Mouse (Mus musculus) heart, postnatal 4 days (tissue): ENCODE results near the gene Crcp. TPM values are rescaled to one million over a fixed set of nuclear protein-coding genes. Genes with fewer than 3 reads are reported as not detected.
"Not testable (repeated sequence)": the region's sequence is repeated elsewhere in the genome, so short reads cannot be mapped to it uniquely, and the experiment has no call there.

Experiments used
- DNase-seq: peaks from one replicate; pipeline ENCODE4 v3.0.0; 2021
- total RNA-seq, 2 experiments: library from RNA; stranded (reverse); gene quantifications; 2 replicates each; pipeline ENCODE4 v1.2.3; 2021

Crcp gene
- total RNA-seq, 2 experiments from 2014 or later: 14.8 to 15.7 TPM

DNA sequence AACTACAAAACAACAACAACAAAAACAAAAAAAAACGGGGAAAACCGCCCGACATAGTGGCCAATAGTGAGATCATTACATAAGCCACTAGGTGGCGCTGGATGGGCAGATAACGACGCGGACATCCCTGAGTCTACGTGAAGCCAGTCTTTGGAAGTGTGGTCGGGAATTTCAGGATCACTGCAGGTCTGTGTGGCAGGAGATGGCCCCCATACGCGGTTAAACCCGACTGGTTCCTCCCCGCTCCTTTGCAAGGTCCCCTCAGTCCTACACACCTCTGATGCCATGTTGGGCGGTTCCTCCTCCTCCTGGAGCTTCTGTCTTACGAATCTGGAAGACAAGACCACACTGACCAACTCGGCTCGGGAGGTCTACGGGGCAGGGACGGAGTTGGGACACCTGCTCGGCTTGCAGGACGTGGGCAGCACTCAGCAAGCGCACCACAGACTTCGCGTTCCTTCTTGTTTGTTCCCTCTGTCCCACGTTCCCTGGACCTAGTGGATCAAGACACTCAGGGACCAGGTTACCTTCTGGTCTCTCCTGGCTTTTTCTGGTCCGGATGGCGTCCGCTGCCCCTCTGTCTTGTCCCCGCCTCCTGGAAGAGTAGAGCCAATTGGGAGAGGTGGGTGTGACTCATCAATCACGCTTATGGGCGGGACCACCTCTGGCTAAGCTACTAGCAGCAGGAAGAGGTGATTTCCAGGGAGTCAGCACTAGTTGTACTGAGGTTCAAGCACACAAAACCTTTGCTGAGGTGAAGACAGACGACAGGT is 5.1 kb upstream of the Crcp start:
- peak; percentile 86 for DNase-seq

DNA sequence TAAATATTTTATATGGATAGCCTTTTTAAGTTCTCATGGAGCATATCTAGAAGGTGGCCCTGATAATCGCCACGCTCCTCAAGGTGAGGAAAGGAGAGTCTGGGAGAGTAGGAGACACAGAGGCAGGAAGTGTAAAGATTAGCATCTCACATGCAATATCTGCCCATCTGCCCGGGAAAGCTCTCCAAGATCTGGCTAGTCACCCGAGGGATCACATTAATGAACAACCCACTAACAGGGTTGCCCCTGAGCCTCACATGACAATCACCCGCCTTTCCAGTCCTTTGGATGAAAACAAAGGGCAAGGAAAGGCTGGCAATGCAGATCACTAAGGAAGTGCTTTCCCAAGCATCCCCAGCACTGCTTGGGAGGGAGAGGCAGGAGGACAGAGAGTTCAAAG is 2.0 kb upstream of the Crcp start:
- no peak for DNase-seq

GRCm38 (mm10) chr5:130027696-130028095 is 1.4 kb upstream of the Crcp start:
- no peak for DNase-seq

- DNase-seq: no peak
These were observed 2.6 kb downstream of the Crcp start for GRCm38 (mm10) chr5:130031410-130032390.

GRCm38 (mm10) chr5:130033869-130034268 is 4.8 kb downstream of the Crcp start:
- no peak for DNase-seq

DNA sequence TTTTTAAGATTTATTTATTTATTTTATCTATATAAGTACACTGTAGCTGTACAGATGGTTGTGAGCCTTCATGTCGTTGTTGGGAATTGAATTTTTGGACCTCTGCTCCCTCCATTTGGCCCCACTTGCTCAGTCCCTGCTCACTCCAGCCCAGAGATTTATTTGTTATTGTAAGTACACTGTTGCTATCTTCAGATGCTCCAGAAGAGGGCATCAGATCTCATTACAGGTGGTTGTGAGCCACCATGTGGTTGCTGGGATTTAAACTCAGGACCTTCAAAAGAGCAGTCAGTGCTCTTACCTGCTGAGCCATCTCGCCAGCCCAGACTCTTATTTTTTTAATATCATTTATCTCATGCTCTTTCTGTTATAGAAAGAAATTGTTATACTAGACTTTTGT is 7.2 kb downstream of the Crcp start:
- DNase-seq: not testable (repeated sequence)

DNA sequence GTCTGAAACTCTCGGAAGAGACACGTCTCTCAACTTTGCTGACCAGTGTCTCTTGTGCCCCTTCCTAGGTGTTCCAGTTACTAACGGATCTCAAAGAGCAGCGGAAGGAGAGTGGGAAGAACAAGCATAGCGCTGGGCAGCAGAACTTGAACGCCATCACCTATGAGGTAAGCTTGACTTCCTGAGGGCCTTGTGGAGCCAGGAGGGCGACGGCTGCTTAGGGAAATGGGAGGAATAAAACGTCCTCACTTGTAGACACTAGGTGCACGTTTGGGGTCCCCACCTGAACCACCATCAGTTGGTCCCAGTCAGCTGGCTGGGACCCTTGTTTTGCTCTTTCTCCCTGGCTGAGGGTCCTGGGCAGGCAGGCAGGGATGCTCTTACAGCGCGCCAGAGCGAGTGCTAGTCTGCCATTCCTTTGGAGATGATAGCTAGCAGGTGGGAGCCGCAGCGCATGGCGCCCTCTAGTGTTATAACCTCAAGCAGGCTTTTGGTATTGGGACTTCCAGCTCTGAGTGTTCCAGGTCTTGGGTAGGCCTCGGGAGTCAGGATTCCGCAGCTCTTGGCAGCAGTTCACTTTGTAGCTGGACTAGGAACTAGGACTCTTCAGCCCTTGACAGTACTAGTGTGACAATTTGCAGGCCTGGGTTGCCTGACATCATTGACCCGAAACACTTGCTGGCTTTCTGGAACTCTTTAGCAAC is 8.8 kb downstream of the Crcp start:
- DNase-seq: peak; percentile 78

- DNase-seq: no peak
These were observed 11.7 kb downstream of the Crcp start for GRCm38 (mm10) chr5:130040797-130041196.

DNA sequence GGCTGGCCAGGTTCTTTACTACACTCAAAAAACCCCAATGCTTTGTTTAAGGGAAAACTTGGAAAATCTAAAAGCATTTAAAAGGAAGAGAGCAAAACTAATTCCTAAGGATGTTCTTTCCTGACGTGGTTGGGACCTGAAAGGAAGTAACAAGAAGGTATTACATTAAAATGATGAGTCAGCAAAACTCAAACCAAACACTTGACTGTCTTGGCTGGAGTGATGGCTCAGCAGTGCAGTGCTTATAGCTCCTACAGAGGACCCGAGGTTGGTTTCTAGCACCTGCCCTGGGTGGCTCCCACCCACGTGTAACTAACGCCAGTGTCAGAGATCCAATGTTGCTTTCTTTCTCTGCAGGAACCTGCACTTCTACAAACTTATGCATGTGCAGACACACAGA is 12.2 kb downstream of the Crcp start:
- DNase-seq: no peak

DNA sequence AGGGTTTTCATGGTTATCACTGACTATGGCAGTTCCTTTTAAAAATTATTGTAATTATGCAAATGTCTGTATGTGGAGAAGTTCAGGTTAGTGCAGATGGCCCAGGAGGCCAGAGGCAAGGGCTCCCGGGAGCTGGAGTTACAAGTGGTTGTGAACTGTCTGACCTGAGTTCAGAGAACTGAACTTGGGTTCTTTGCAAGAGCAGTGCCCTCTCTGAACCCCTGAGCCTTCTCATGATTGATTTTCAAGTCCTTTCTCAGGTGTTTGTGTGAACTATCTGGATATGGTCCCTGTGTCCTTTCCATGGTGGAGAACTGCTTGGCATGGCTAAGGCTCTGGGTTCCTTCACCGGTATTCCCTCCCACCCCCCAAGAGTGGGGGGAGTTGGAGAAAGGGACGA is 14.7 kb downstream of the Crcp start:
- no peak for DNase-seq

DNA sequence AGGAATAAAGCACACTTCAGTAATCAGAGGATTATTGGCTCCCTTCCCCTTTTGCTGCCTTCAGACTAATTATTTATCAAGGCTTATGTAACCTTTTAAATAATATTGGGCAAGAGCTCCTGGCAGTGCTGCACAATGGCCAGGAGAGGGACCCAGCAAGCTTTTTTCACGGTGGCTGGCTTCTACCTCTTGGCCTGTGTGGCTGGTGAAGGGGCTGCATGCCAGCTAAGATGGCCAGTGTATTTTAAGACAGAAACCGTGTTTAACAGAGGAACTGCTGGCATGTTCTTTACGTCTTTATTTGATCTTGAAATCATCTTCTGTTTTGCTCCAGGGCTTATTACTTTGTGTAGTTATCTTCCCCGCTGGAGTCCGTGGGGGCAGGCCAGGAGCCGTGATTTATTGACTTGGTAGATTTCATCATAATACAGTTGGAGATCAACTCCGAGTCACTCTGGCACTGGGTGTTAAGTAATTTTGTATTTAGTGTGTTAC is 15.2 kb downstream of the Crcp start:
- peak; percentile 64 for DNase-seq

DNA sequence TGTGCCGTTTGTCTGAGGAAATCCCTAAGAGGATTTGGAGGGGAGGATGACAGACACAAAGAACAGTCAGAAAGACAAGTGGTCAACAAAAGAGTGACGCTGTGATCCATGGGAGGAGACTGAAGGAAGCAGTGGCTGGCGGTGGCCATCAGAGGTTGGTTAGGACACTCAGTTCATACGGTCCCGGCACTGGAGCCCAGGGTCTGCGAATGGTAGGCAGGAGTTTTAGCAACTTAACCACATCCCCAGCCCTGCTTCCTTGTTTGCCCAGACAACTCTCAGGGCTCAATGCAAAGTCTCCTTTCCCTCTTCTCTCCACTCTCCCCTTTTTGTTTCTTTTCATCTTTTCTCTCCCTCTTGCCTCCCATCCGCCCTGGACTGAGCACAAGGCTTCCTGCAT is 17.0 kb downstream of the Crcp start:
- no peak for DNase-seq

DNA sequence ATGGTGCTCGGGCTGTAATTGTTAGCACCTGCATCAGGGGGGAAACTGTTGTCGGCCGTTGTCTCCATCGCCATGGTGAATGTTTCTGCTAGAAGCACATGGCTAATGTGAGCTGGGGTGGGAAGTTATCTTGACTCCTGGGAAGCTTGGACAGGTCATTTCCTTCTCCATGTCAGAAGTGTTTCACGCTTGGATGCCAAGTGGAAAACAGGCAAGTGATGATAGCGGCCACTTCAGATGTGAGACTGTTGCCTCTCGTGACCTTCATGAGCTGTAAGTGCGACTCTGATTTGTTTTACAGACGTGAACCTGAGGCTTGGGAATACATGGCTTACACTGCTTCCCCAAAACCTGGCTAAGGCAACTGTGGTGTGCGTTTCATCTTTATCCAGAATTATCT is 17.5 kb downstream of the Crcp start:
- DNase-seq: peak; percentile 48

DNA sequence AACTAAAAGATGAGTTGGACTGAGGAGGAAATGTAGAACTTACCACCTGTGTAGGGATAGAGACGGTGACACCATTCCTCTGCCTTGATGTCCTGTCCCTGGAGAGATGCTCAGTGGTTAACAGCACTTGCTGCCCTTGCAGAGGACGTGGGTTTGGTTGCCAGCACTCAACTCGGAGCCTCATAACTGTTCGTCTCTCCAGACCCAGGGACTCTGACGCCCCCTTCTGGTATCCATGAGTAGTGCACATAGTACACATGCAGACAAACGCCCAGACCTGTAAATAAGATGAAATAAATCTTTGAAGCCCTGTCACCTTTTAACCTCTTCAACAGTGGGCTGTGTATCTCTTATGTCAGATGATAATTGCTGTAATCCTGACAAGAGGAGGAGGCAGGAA is 17.9 kb downstream of the Crcp start:
- no peak for DNase-seq

GRCm38 (mm10) chr5:130048786-130049520 is 19.9 kb downstream of the Crcp start:
- peak; percentile 59 for DNase-seq

- no peak for DNase-seq
These were observed 21.3 kb downstream of the Crcp start for GRCm38 (mm10) chr5:130050416-130050815.

GRCm38 (mm10) chr5:130051073-130051860 is 22.2 kb downstream of the Crcp start:
- DNase-seq: no peak

GRCm38 (mm10) chr5:130052510-130052909 is 23.4 kb downstream of the Crcp start:
- DNase-seq: no peak

DNA sequence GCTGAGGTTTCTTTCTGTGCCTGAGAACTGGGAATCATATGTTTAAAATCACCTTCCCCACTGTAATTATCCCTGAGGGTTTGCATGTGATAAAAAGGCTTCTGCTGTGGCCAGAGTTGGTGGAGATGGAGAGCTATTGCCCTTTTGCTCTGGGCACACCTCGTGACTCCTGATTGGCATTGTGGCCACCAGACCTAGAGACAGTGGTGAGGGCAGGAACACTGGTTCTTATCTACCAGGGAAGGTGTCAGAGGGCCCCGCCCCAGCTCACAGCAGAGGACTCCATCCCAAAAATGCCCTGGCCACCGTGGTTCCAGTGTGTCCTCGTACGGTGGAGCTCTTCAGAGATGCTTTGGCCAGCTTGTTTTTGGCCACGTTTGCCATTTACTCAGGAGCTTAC is 23.9 kb downstream of the Crcp start:
- DNase-seq: no peak

DNA sequence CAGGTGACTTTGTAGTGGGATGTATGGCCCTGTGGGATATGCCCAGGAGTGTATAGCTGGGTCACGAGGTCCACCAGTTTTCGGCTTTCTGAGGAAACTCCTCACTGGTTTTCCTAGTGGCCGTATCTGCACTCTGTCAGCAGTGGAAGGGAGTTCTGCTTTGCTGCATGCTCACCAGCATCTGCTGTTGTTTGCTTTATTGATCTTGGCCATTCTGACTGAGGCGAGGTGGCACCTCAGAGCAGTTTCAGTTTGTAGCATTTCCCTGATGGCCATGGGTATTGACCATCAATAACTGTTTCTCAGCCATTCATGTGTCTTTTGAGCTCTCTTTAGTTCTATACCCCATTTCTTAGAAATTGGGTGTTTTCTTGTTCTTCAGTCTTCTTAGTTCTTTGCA is 26.6 kb downstream of the Crcp start:
- no peak for DNase-seq

GRCm38 (mm10) chr5:130056303-130056702 is 27.2 kb downstream of the Crcp start:
- DNase-seq: no peak
